ENCODE assay signal across 8 mouse cellular contexts in the genomic region with DNA sequence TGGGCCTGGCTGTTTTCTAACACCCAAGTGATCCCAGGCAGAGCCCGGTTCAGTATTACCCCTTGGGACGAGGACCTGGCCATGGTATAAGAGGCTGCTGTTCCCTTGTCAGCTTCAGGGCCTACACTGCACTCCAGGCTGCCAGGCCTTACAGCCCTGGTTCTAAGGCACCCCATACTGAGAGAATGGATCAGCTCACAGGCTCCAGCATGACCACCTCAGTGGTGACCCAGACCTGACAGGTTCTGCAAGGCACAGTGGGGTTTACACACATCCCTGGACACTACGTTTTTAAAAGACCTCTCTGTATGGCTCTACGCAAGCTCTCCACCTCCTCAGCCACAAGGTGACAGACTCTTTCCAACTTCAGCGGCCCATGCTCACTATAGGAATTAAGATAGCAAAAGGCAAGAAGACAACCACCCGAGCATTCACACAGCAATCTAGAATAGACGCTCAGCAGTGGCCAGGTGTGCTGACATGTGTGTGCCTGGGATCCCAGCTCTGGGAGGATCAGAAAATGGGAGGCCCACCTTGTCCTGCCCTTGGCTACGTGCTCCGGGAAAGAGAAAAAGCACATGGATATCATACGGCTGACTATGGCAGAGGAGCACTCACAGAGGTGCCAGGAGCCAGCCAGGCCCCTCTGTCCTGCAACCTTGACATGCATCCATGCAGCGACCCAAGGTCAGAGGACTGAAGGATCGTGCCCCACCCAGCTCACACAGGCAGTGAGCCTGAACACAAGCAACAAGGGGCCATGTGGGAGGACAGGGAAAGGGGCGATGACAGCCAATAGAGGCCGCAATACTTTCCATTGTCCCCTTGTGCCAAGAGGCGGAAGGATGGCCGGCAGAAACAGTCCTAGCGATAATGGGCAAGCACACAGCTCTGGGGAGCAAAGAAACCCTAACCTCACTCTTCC. TPM values are rescaled to one million over a fixed set of nuclear protein-coding genes. Genes with fewer than 3 reads are reported as not detected.
DNase-seq lines count a peak whose midpoint lies in the region; ATAC-seq and TF ChIP-seq lines count a peak whose summit lies in the region.

No protein-coding gene starts in this region.

- no peaks in the 10 kb centered on the region for H3K27me3 ChIP-seq in forebrain, embryonic 10.5 days (ENCODE audit: poor library complexity, severe bottlenecking)
- no peaks in the 10 kb centered on the region for H3K27me3 ChIP-seq in forebrain, postnatal 0 days (ENCODE audit: insufficient read depth, low read length)
- no peaks in the 10 kb centered on the region for H3K27me3 ChIP-seq in midbrain, embryonic 12.5 days
- no peaks in the 10 kb centered on the region for H3K27me3 ChIP-seq in midbrain, embryonic 11.5 days (ENCODE audit: control insufficient read depth, insufficient read depth, low read length)
- H3K27me3 ChIP-seq in heart, embryonic 10.5 days (ENCODE audit: insufficient read depth, poor library complexity, severe bottlenecking), result no peaks in the 10 kb centered on the region
- H3K27me3 ChIP-seq in limb, embryonic 12.5 days, result no peaks in the 10 kb centered on the region
- no peaks in the 10 kb centered on the region for H3K27me3 ChIP-seq in midbrain, embryonic 15.5 days (replicated peaks)

- no peak overlapping the region for H3K9ac ChIP-seq in forebrain, postnatal 0 days
- H3K9ac ChIP-seq in midbrain, embryonic 12.5 days (replicated peaks), result 0 out of 2 replicates have a peak overlapping the region, but pooled peaks have one; percentile 7
- no peak overlapping the region for H3K9ac ChIP-seq in midbrain, embryonic 11.5 days (ENCODE audit: low read length)
- H3K9ac ChIP-seq in limb, embryonic 12.5 days (replicated peaks), result no peak overlapping the region; the same call in 1 of the 2 replicates
- no peak overlapping the region for H3K9ac ChIP-seq in midbrain, embryonic 15.5 days

- DNase-seq in forebrain, embryonic 10.5 days (ENCODE audit: extremely low spot score, low spot score), result peak; percentile 13
- no peak for DNase-seq in forebrain, postnatal 0 days
- no peak for DNase-seq in midbrain, embryonic 11.5 days (ENCODE audit: low spot score, missing footprints)
- DNase-seq in heart, embryonic 10.5 days (ENCODE audit: low spot score), result peak; percentile 79
- no peak for DNase-seq in retina, postnatal 1 day

- peaks cover 70% of the 10 kb centered on the region for H3K36me3 ChIP-seq in forebrain, embryonic 10.5 days (replicated peaks)
- H3K36me3 ChIP-seq in forebrain, postnatal 0 days (ENCODE audit: insufficient read depth), result peaks cover 13% of the 10 kb centered on the region
- H3K36me3 ChIP-seq in midbrain, embryonic 12.5 days, result peaks cover 14% of the 10 kb centered on the region
- H3K36me3 ChIP-seq in midbrain, embryonic 11.5 days (ENCODE audit: control insufficient read depth, insufficient read depth, low read length), result no peaks in the 10 kb centered on the region
- H3K36me3 ChIP-seq in heart, embryonic 10.5 days, result peaks cover 26% of the 10 kb centered on the region
- H3K36me3 ChIP-seq in limb, embryonic 12.5 days, result peaks cover 48% of the 10 kb centered on the region
- H3K36me3 ChIP-seq in midbrain, embryonic 15.5 days (replicated peaks), result no peaks in the 10 kb centered on the region

- no peak for ATAC-seq in forebrain, postnatal 0 days
- no peak for ATAC-seq in midbrain, embryonic 12.5 days (ENCODE audit: low FRiP score, low read depth)
- ATAC-seq in midbrain, embryonic 11.5 days (ENCODE audit: low FRiP score), result no peak
- no peak for ATAC-seq in limb, embryonic 12.5 days (ENCODE audit: insufficient number of reproducible peaks, insufficient read depth, low FRiP score, low TSS enrichment, low read depth)
- no peak for ATAC-seq in midbrain, embryonic 15.5 days (replicated peaks)

- H3K27ac ChIP-seq in forebrain, embryonic 10.5 days, result no peak overlapping the region
- H3K27ac ChIP-seq in forebrain, postnatal 0 days (ENCODE audit: low read depth, low read length), result no peak overlapping the region
- peak overlapping the region; percentile 15 for H3K27ac ChIP-seq in midbrain, embryonic 12.5 days (replicated peaks)
- no peak overlapping the region for H3K27ac ChIP-seq in midbrain, embryonic 11.5 days (ENCODE audit: low read depth, low read length)
- H3K27ac ChIP-seq in heart, embryonic 10.5 days, result peak overlapping the region; percentile 93
- peak overlapping the region; percentile 41; the same call in 1 of the 2 replicates for H3K27ac ChIP-seq in limb, embryonic 12.5 days
- no peak overlapping the region for H3K27ac ChIP-seq in midbrain, embryonic 15.5 days

- WGBS in forebrain, embryonic 10.5 days, result 82% methylated on average over 17 of the region's 17 CpGs
- WGBS in forebrain, postnatal 0 days, result 73% methylated on average over 17 of the region's 17 CpGs
- WGBS in midbrain, embryonic 12.5 days, result 82% methylated on average over 17 of the region's 17 CpGs
- WGBS in midbrain, embryonic 11.5 days, result 80% methylated on average over 17 of the region's 17 CpGs
- 56% methylated on average over 17 of the region's 17 CpGs for WGBS in heart, embryonic 10.5 days
- WGBS in limb, embryonic 12.5 days, result 80% methylated on average over 17 of the region's 17 CpGs
- 78% methylated on average over 17 of the region's 17 CpGs for WGBS in midbrain, embryonic 15.5 days

- no peak overlapping the region for H3K4me3 ChIP-seq in forebrain, embryonic 10.5 days
- H3K4me3 ChIP-seq in forebrain, postnatal 0 days (ENCODE audit: low read depth, low read length), result no peak overlapping the region
- no peak overlapping the region for H3K4me3 ChIP-seq in midbrain, embryonic 12.5 days
- no peak overlapping the region for H3K4me3 ChIP-seq in midbrain, embryonic 11.5 days (ENCODE audit: low read depth, low read length)
- H3K4me3 ChIP-seq in heart, embryonic 10.5 days, result 0 out of 2 replicates have a peak overlapping the region, but pooled peaks have one; percentile 22
- H3K4me3 ChIP-seq in limb, embryonic 12.5 days (replicated peaks), result no peak overlapping the region
- H3K4me3 ChIP-seq in midbrain, embryonic 15.5 days, result no peak overlapping the region

- no peaks in the 10 kb centered on the region for H3K9me3 ChIP-seq in forebrain, embryonic 10.5 days
- no peaks in the 10 kb centered on the region for H3K9me3 ChIP-seq in forebrain, postnatal 0 days (ENCODE audit: low read length)
- H3K9me3 ChIP-seq in midbrain, embryonic 12.5 days, result no peaks in the 10 kb centered on the region
- no peaks in the 10 kb centered on the region for H3K9me3 ChIP-seq in midbrain, embryonic 11.5 days (ENCODE audit: control insufficient read depth, low read length)
- H3K9me3 ChIP-seq in heart, embryonic 10.5 days, result no peaks in the 10 kb centered on the region
- H3K9me3 ChIP-seq in limb, embryonic 12.5 days, result no peaks in the 10 kb centered on the region
- no peaks in the 10 kb centered on the region for H3K9me3 ChIP-seq in midbrain, embryonic 15.5 days

- H3K4me2 ChIP-seq in forebrain, postnatal 0 days (ENCODE audit: low read depth), result no peak overlapping the region
- H3K4me2 ChIP-seq in midbrain, embryonic 12.5 days (replicated peaks), result no peak overlapping the region
- no peak overlapping the region for H3K4me2 ChIP-seq in midbrain, embryonic 11.5 days
- no peak overlapping the region for H3K4me2 ChIP-seq in limb, embryonic 12.5 days
- H3K4me2 ChIP-seq in midbrain, embryonic 15.5 days, result no peak overlapping the region

- peaks cover 74% of the 10 kb centered on the region for H3K4me1 ChIP-seq in forebrain, embryonic 10.5 days
- 0 out of 2 replicates have a peak, but pooled peaks cover 3% of the 10 kb centered on the region for H3K4me1 ChIP-seq in forebrain, postnatal 0 days (ENCODE audit: insufficient read depth)
- H3K4me1 ChIP-seq in midbrain, embryonic 12.5 days, result peaks cover 50% of the 10 kb centered on the region
- peaks cover 12% of the 10 kb centered on the region for H3K4me1 ChIP-seq in midbrain, embryonic 11.5 days (ENCODE audit: control insufficient read depth, insufficient read depth, low read length)
- peaks cover 89% of the 10 kb centered on the region for H3K4me1 ChIP-seq in heart, embryonic 10.5 days
- peaks cover 47% of the 10 kb centered on the region for H3K4me1 ChIP-seq in limb, embryonic 12.5 days (replicated peaks)
- H3K4me1 ChIP-seq in midbrain, embryonic 15.5 days, result peaks cover 71% of the 10 kb centered on the region

- no peak for TF ChIP-seq CTCF in forebrain, postnatal 0 days (IDR thresholded peaks at IDR 0.05; ENCODE audit: low read depth)

RNA-seq across cellular contexts. Expression of a gene that starts 11.9 kb away (rescaled TPM):
- 342 and 357 TPM in 2 replicates for polyA plus RNA-seq in forebrain, embryonic 10.5 days (2016; fragmentation: Nextera tagmentation; extraction: Ambion mirVana)
- total RNA-seq in forebrain, postnatal 0 days (2014; rRNA removed), result 155 and 262 TPM in 2 replicates
- 392 and 492 TPM in 2 replicates for polyA plus RNA-seq in forebrain, postnatal 0 days (2015; fragmentation: Nextera tagmentation; extraction: Ambion mirVana)
- 329 and 353 TPM in 2 replicates for polyA plus RNA-seq in midbrain, embryonic 12.5 days (2016; fragmentation: Nextera tagmentation; extraction: Ambion mirVana)
- polyA plus RNA-seq in midbrain, embryonic 11.5 days (2014; fragmentation: Nextera tagmentation; extraction: Ambion mirVana), result 351 and 359 TPM in 2 replicates
- polyA plus RNA-seq in heart, embryonic 10.5 days (2016; fragmentation: Nextera tagmentation; extraction: Ambion mirVana), result 479 and 560 TPM in 2 replicates
- polyA plus RNA-seq in limb, embryonic 12.5 days (2016; fragmentation: Nextera tagmentation; extraction: Ambion mirVana), result 302 and 305 TPM in 2 replicates
- polyA plus RNA-seq in midbrain, embryonic 15.5 days (2015; fragmentation: Nextera tagmentation; extraction: Ambion mirVana), result 336 and 348 TPM in 2 replicates

RNA-seq across cellular contexts. Expression of a gene that starts 29.4 kb away (rescaled TPM):
- 637 and 658 TPM in 2 replicates for polyA plus RNA-seq in forebrain, embryonic 10.5 days (2016; fragmentation: Nextera tagmentation; extraction: Ambion mirVana)
- total RNA-seq in forebrain, postnatal 0 days (2014; rRNA removed), result 762 and 857 TPM in 2 replicates
- 1,089 and 1,117 TPM in 2 replicates for polyA plus RNA-seq in forebrain, postnatal 0 days (2015; fragmentation: Nextera tagmentation; extraction: Ambion mirVana)
- polyA plus RNA-seq in midbrain, embryonic 12.5 days (2016; fragmentation: Nextera tagmentation; extraction: Ambion mirVana), result 600 and 631 TPM in 2 replicates
- 680 and 686 TPM in 2 replicates for polyA plus RNA-seq in midbrain, embryonic 11.5 days (2014; fragmentation: Nextera tagmentation; extraction: Ambion mirVana)
- 568 and 608 TPM in 2 replicates for polyA plus RNA-seq in heart, embryonic 10.5 days (2016; fragmentation: Nextera tagmentation; extraction: Ambion mirVana)
- polyA plus RNA-seq in limb, embryonic 12.5 days (2016; fragmentation: Nextera tagmentation; extraction: Ambion mirVana), result 577 and 580 TPM in 2 replicates
- 1,118 and 1,124 TPM in 2 replicates for polyA plus RNA-seq in midbrain, embryonic 15.5 days (2015; fragmentation: Nextera tagmentation; extraction: Ambion mirVana)

RNA-seq across cellular contexts. Expression of a gene that starts 29.6 kb away (rescaled TPM):
- 65.2 and 77.8 TPM in 2 replicates for polyA plus RNA-seq in forebrain, embryonic 10.5 days (2016; fragmentation: Nextera tagmentation; extraction: Ambion mirVana)
- 41.2 and 46.6 TPM in 2 replicates for total RNA-seq in forebrain, postnatal 0 days (2014; rRNA removed)
- polyA plus RNA-seq in forebrain, postnatal 0 days (2015; fragmentation: Nextera tagmentation; extraction: Ambion mirVana), result 40.7 and 65.1 TPM in 2 replicates
- 66.4 and 67.7 TPM in 2 replicates for polyA plus RNA-seq in midbrain, embryonic 12.5 days (2016; fragmentation: Nextera tagmentation; extraction: Ambion mirVana)
- polyA plus RNA-seq in midbrain, embryonic 11.5 days (2014; fragmentation: Nextera tagmentation; extraction: Ambion mirVana), result 61.1 and 71.3 TPM in 2 replicates
- polyA plus RNA-seq in heart, embryonic 10.5 days (2016; fragmentation: Nextera tagmentation; extraction: Ambion mirVana), result 51.9 and 71.5 TPM in 2 replicates
- polyA plus RNA-seq in limb, embryonic 12.5 days (2016; fragmentation: Nextera tagmentation; extraction: Ambion mirVana), result 68.4 and 72.8 TPM in 2 replicates
- polyA plus RNA-seq in midbrain, embryonic 15.5 days (2015; fragmentation: Nextera tagmentation; extraction: Ambion mirVana), result 65.2 and 65.5 TPM in 2 replicates

RNA-seq across cellular contexts. Expression of a gene that starts 42.8 kb away (rescaled TPM):
- not detected in 2 replicates for polyA plus RNA-seq in forebrain, embryonic 10.5 days (2016; fragmentation: Nextera tagmentation; extraction: Ambion mirVana)
- not detected in 2 replicates for total RNA-seq in forebrain, postnatal 0 days (2014; rRNA removed)
- 0.04 TPM in 1 of 2 replicates, not detected in the other for polyA plus RNA-seq in forebrain, postnatal 0 days (2015; fragmentation: Nextera tagmentation; extraction: Ambion mirVana)
- not detected in 2 replicates for polyA plus RNA-seq in midbrain, embryonic 12.5 days (2016; fragmentation: Nextera tagmentation; extraction: Ambion mirVana)
- polyA plus RNA-seq in midbrain, embryonic 11.5 days (2014; fragmentation: Nextera tagmentation; extraction: Ambion mirVana), result not detected in 2 replicates
- not detected in 2 replicates for polyA plus RNA-seq in heart, embryonic 10.5 days (2016; fragmentation: Nextera tagmentation; extraction: Ambion mirVana)
- polyA plus RNA-seq in limb, embryonic 12.5 days (2016; fragmentation: Nextera tagmentation; extraction: Ambion mirVana), result not detected in 2 replicates
- not detected in 2 replicates for polyA plus RNA-seq in midbrain, embryonic 15.5 days (2015; fragmentation: Nextera tagmentation; extraction: Ambion mirVana)

Comparison
In these comparisons a context has a peak if more than half of its experiments do, and no peak if none do; other contexts are left out.
1. DNase-seq: peak in forebrain, embryonic 10.5 days (single experiment) and heart, embryonic 10.5 days (single experiment); none in forebrain, postnatal 0 days (single experiment), midbrain, embryonic 11.5 days (single experiment) and retina, postnatal 1 day (single experiment).
2. H3K27ac ChIP-seq: peak in midbrain, embryonic 12.5 days (single experiment), heart, embryonic 10.5 days (single experiment) and limb, embryonic 12.5 days (single experiment); none in forebrain, embryonic 10.5 days (single experiment), forebrain, postnatal 0 days (single experiment), midbrain, embryonic 11.5 days (single experiment) and midbrain, embryonic 15.5 days (single experiment).